Mouse (Mus musculus) left cerebral cortex, adult 2 months (tissue): ENCODE results near the gene Fut2. TPM values are rescaled to one million over a fixed set of nuclear protein-coding genes. Genes with fewer than 3 reads are reported as not detected.

ENCODE experiments used
- DNase-seq, 2 experiments: peaks; one replicate each; pipeline ENCODE4 v3.0.0; 2021 to 2022; ENCODE audit warnings: low spot score in 2 of 2, mixed read lengths in 1 of 2; ENCODE audit errors: extremely low spot score in 1 of 2
- H3K27ac ChIP-seq: fragments of 200-600 bp; 2 replicates; pipeline ENCODE4 v1.8.1; 2022
- H3K4me3 ChIP-seq: fragments of 200-600 bp; 2 replicates; pipeline ENCODE4 v1.8.1; 2022
- CTCF ChIP-seq: fragments of 200-600 bp; IDR thresholded peaks from 2 replicates; pipeline ENCODE4 v1.8.1; 2022; ENCODE audit warnings: antibody characterized with exemption, mild to moderate bottlenecking, moderate library complexity
- intact Hi-C: fragments of 180-260 bp; cut with DNase I; formaldehyde crosslinking; loops from one replicate; pipeline ENCODE4 v1.15.1; 2025
- long read RNA-seq, 2 experiments: library from polyadenylated mRNA; stranded (forward); transcript quantifications; one replicate each; pipeline ENCODE4 v2.0.0; 2021; ENCODE audit warnings: borderline mapping rate in 2 of 2
- total RNA-seq, 2 experiments: library from RNA; stranded (reverse); gene quantifications; 2 replicates each; pipeline ENCODE4 v1.2.3; 2021

Fut2 gene
- total RNA-seq: under 1 TPM in 1 of 2 experiments, not detected in 1; 0.11 TPM
- long read RNA-seq, experiment 1: 0 reads
- long read RNA-seq, experiment 2: 0 reads

- intact Hi-C loops: no loop called here
- Histone ChIP-seq H3K27ac (no peak within 1 kb of the TSS), H3K4me3 (no peak within 1 kb of the TSS)
- no peak for TF ChIP-seq CTCF
- DNase-seq: no peak
Measured at GRCm38 (mm10) chr7:45666161-45666560, at the start of gene Fut2. Fut2 (minus strand) TSS chr7:45666394.

DNA sequence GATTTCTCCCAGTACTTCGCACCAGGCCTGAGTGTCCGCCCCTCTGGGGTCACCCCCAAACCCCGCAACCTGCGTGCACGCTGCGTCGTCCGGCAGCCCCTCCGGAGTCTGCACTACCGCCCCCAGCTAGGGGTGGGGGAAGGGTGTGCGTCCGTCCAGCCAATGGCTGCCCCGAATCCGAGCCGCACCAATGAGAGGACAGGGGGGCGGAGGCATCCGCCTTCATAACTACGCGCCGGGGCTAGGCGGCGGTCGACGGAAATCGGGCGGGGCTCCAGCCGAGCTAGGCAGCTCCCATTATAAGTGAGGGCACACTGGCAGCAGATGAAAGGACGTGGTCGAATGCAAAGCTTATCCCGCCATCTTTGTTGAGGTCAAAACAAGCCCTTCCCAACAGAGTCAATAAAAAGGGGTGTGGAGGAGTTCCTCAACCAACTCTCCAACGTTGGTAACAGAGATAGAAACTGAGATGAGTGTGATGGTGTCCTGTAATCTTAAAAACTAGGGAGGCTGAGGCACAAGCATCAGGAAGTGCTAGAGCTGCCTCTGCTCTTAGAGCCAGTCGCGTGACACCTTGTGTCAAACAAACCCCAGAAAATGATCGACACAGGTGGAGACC, 49.0 kb upstream of the Fut2 start, which contains the start of gene Rpl18:
TSS of gene Rpl18 (plus strand) at position 368 of the 619 bp plus-strand sequence.
- TF ChIP-seq CTCF: no peak; the same call in 1 of the 2 replicates
- H3K27ac ChIP-seq: peak within 1 kb of the TSS; percentile 86
- intact Hi-C loops: no loop called here
- peak; percentile 97 to 98 for DNase-seq
- H3K4me3 ChIP-seq: peak within 1 kb of the TSS; percentile 91

DNA sequence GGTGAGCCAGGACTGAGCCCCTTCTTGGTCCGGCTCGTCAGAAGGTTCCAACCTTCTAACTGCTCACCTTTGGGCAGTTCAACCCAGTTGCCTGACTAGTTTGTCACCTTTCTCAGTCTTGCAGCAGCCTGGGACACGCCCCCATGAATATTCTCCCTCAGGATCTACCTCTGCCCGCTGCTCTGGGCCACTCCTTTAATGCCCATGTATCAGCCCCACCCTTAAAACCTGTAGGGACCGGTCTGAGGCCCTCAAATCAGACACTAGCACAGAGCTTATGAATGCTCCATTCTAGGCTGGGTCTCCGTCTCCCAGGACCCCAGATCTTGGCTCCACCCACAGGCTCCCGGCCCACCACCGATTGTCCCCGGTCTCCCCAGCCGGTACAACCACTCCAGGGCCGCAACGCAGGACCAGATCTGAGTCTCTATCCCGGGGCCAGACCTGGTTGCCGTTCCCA, 48.5 kb upstream of the Fut2 start:
- no peak for TF ChIP-seq CTCF
- H3K4me3 ChIP-seq: peak overlapping the region; percentile 91
- peak overlapping the region; percentile 86 for H3K27ac ChIP-seq
- no peak for DNase-seq
- intact Hi-C loops: no loop called here

GRCm38 (mm10) chr7:45713881-45714520, 47.8 kb upstream of the Fut2 start:
- H3K4me3 ChIP-seq: peak overlapping the region; percentile 91
- no peak overlapping the region; the same call in 1 of the 2 replicates for H3K27ac ChIP-seq
- no peak for TF ChIP-seq CTCF
- intact Hi-C loops: no loop called here
- DNase-seq: no peak

- intact Hi-C loops: no loop called here
- no peak overlapping the region for H3K4me3 ChIP-seq
- DNase-seq: peak in 1 of 2 experiments; percentile 25
- H3K27ac ChIP-seq: no peak overlapping the region
- TF ChIP-seq CTCF: no peak
Measured at GRCm38 (mm10) chr7:45713396-45713795, 47.2 kb upstream of the Fut2 start.

- Histone ChIP-seq H3K4me3 (no peak overlapping the region), H3K27ac (no peak overlapping the region)
- intact Hi-C loops: no loop called here
- no peak for DNase-seq
- no peak for TF ChIP-seq CTCF
Measured at GRCm38 (mm10) chr7:45712022-45712757, 46.0 kb upstream of the Fut2 start.

DNA sequence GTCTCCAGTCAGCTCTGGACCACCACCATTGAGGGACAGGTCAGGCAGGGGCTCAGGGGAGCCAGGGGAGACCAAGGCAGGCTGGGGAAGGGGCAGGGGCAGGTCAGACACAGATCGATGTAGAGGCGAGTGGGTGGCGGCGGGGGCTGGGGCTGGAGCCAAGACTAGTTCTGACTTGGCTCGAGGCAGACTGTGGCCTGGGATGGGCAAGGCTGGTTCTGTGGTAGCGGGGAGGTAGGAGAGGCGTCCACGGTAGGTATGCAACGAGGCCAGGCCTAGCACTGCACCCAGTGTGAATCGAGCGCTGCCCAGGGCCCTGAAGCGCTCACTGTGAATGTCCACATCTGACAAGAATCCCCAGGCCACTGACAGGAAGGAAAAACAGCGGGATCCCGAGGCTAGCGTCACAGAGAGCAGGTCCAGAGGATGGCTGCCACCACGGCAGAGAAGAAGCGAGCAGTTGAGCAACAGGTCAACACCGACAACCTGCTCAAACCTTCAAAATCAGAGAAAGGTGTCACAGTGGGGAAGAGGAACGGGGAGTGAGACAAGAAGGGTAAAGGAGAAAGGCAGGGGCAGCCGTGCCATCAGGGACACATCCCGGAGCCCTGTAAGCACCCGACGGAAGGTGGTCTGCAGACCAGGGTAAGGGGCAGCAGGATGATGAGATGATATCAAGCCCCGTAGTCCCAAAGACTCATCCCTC, 45.3 kb upstream of the Fut2 start:
- no peak for TF ChIP-seq CTCF
- DNase-seq: peak in 1 of 2 experiments; percentile 19
- H3K4me3 ChIP-seq: no peak overlapping the region
- intact Hi-C loops: no loop called here
- peak overlapping the region; percentile 11; the same call in 1 of the 2 replicates for H3K27ac ChIP-seq

GRCm38 (mm10) chr7:45710477-45711191, 44.4 kb upstream of the Fut2 start:
- peak overlapping the region; percentile 98; the same call in 1 of the 2 replicates for H3K27ac ChIP-seq
- intact Hi-C loops: no loop called here
- peak in 1 of 2 experiments; percentile 21 for DNase-seq
- no peak overlapping the region for H3K4me3 ChIP-seq
- TF ChIP-seq CTCF: no peak

DNA sequence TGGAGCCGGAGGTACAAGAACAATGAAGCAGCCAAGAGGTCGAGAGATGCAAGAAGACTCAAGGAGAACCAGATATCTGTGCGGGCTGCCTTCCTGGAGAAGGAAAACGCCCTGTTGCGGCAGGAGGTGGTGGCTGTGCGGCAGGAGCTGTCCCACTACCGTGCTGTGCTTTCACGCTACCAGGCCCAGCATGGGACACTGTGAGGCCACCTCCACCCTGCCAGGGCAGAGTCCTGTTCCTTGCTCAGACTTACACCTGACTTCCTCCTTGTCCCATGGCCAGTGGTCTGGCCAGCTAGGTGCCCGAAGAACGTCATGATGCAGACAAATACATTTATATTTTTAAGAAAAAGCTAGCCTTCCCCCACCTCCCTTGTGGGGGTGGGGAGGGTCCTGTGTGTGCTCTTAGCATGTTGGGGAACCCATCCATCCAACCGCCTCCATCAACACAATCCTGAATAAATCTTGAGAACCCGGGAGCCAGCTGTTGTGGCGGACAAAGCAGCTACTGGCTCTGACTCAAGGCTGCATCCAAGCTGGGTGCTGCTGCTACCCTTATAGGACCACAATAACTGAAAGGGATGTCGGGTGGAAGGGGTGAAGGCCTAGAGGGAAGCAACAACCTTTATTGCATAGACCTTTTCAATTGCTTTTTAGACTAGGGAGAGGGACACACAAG, 43.6 kb upstream of the Fut2 start:
- DNase-seq: peak in 1 of 2 experiments; percentile 19
- intact Hi-C loops: no loop called here
- H3K27ac ChIP-seq: peak overlapping the region; percentile 98
- no peak overlapping the region for H3K4me3 ChIP-seq
- no peak for TF ChIP-seq CTCF

DNA sequence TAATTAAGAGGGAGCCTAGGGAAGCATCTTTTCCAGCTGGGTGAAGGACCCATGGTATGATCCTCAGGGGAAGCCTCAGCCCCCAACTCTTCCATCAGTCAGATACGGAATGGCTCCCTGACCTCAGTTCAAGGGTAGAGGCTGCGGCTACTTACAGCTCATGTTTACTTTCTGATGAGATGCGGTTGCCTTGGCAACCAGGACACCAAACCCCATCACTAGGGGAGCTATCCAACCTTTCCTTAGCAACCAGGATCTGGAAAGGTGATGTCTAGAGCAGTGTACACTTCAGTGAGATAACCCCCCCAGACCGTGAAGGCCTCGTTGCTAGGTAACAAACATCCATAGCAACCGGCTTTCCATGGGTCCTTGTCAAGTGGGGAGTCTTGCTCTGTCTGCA, 42.8 kb upstream of the Fut2 start:
- H3K27ac ChIP-seq: peak overlapping the region; percentile 98

More for the DNA sequence above, 42.8 kb upstream of the Fut2 start:
- intact Hi-C loops: no loop called here
- 0 out of 2 replicates have a peak overlapping the region, but pooled peaks have one; percentile 68 for H3K4me3 ChIP-seq
- DNase-seq: peak in 1 of 2 experiments; percentile 38
- no peak for TF ChIP-seq CTCF
